Mouse (Mus musculus) spleen, adult 2 months (tissue): ENCODE data around the gene Rit1.

Experiments used
- CTCF ChIP-seq: fragments of 200-500 bp; IDR thresholded peaks from 2 replicates; pipeline ENCODE4 v1.5.1; 2011; ENCODE audit warnings: mild to moderate bottlenecking, inconsistent platforms; ENCODE audit not compliant: insufficient read depth, insufficient read length, insufficient replicate concordance; ENCODE audit errors: extremely low read depth
- POLR2A ChIP-seq: fragments of 200-500 bp; IDR thresholded peaks from 2 replicates; pipeline ENCODE4 v1.6.1; 2011; ENCODE audit warnings: low read depth, low read length, inconsistent platforms

DNA sequence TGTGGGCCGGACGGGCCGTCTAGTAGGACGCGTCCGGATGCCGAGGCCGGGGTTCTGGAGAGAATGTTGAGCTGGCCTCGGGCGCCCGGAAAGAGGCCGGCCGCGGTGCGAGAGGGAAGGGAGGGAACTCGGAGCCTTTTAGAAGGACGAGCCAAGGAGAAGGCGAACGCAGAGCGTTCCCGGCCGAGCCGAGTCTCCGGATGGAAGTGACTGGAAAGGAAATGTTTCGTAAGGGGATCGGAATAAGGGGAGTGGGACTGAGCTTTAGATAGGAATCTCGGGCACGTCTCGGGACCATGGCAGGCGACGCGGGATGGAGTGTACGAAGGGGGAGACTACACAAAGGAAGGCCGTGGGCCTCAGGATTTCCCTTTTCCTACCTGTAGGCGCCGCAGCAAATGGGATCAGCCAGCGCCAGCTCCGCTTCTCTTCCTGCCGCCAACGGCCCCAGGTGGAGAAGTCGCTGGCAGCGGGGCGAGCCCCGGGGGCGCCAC lies 30.6 kb upstream of the Rit1 start:
- TF ChIP-seq CTCF (no peak), POLR2A (no peak)
